Mouse (Mus musculus): ENCODE data around the gene Cp. TPM values are rescaled to one million over a fixed set of nuclear protein-coding genes. Genes with fewer than 3 reads are reported as not detected.
"Not testable (repeated sequence)": the region's sequence is repeated elsewhere in the genome, so short reads cannot be mapped to it uniquely, and the experiment has no call there.

Gene Cp
- polyA plus RNA-seq, 1 experiment from 2014 or later = 5.1 TPM

- not testable (repeated sequence) for DNase-seq (ENCODE audit: low spot score); H3K9me3 ChIP-seq (replicated peaks; ENCODE audit: control insufficient read depth, low read length); H3K9ac ChIP-seq (replicated peaks; ENCODE audit: low read length); H3K36me3 ChIP-seq (replicated peaks; ENCODE audit: control insufficient read depth, insufficient read depth, low read depth, low read length); ATAC-seq (replicated peaks; ENCODE audit: insufficient number of reproducible peaks, low FRiP score, low TSS enrichment, low read depth); H3K4me3 ChIP-seq (ENCODE audit: low read depth, low read length); H3K27ac ChIP-seq (replicated peaks; ENCODE audit: low read depth, low read length); H3K4me1 ChIP-seq (ENCODE audit: control insufficient read depth, insufficient read depth, low read length); H3K27me3 ChIP-seq (ENCODE audit: control insufficient read depth, insufficient read depth, low read length); H3K4me2 ChIP-seq (ENCODE audit: low read depth, low read length)
- 92% methylated on average over 7 of the region's 7 CpGs for WGBS
These were observed 84.6 kb downstream of the Cp start for GRCm38 (mm10) chr3:20041461-20041860.

- not testable (repeated sequence) for H3K4me3 ChIP-seq (ENCODE audit: low read depth, low read length); H3K27ac ChIP-seq (replicated peaks; ENCODE audit: low read depth, low read length); H3K36me3 ChIP-seq (replicated peaks; ENCODE audit: control insufficient read depth, insufficient read depth, low read depth, low read length); H3K9me3 ChIP-seq (replicated peaks; ENCODE audit: control insufficient read depth, low read length); H3K9ac ChIP-seq (replicated peaks; ENCODE audit: low read length); H3K4me1 ChIP-seq (ENCODE audit: control insufficient read depth, insufficient read depth, low read length); H3K4me2 ChIP-seq (ENCODE audit: low read depth, low read length); DNase-seq (ENCODE audit: low spot score); H3K27me3 ChIP-seq (ENCODE audit: control insufficient read depth, insufficient read depth, low read length); ATAC-seq (replicated peaks; ENCODE audit: insufficient number of reproducible peaks, low FRiP score, low TSS enrichment, low read depth)
- WGBS = 63% methylated on average over 3 of the region's 3 CpGs
These were observed 87.9 kb downstream of the Cp start for GRCm38 (mm10) chr3:20044736-20045135.

DNA sequence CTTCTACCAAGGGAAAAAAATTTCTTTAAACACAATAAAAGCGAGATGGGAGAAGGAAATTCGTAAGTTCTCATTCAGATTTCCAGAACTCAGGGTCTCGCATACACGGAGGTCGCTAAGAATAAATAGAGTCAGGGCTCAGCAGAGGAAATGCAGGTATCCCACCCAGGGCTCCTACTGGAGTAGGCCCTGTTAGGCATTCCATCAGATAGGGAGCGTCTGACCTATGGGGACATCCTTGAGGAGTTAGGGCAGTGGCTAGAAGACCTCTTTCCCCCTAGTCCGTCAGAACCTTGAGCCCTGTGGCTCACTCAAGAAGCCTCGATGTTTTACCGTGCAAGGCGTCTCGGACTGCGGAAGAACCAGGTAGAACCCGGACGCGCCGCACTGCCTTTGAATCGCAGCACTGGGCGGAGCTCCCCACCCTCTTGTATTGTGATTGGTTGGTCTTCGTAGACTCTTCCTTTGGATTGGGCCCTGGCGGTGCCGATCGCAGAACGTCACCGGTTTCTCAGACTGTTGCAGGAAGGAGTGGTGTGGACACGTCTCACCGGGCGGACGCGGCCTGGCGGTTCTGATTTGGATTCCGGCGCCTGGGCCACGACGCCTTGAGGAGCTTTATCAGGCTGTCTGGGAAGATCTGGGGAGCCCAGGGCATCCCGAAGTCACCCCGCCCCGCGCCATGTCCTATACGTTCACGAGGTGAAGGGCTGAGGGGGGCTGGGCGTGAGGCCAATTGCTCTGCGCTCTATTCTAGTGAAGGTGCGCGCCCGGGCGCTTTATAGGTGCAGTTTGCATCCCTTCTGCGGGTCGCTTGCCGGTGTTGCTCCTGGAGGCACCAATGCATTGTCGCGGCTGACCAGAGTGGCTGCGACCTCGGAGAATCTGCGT is 100.7 kb downstream of the Cp start, which contains the start of gene Hltf:
TSS of gene Hltf (plus strand) at position 506 of the 891 bp plus-strand sequence.
- Histone ChIP-seq H3K9ac (replicated peaks; ENCODE audit: low read length) (peak within 1 kb of the TSS; percentile 69), H3K27ac (replicated peaks; ENCODE audit: low read depth, low read length) (no peak within 1 kb of the TSS), H3K4me3 (ENCODE audit: low read depth, low read length) (peak within 1 kb of the TSS; percentile 78), H3K36me3 (replicated peaks; ENCODE audit: control insufficient read depth, insufficient read depth, low read depth, low read length) (no peaks in the 10 kb centered on the region), H3K9me3 (replicated peaks; ENCODE audit: control insufficient read depth, low read length) (no peaks in the 10 kb centered on the region), H3K4me1 (ENCODE audit: control insufficient read depth, insufficient read depth, low read length) (no peaks in the 10 kb centered on the region), H3K4me2 (ENCODE audit: low read depth, low read length) (peak within 1 kb of the TSS; percentile 51), H3K27me3 (ENCODE audit: control insufficient read depth, insufficient read depth, low read length) (no peaks in the 10 kb centered on the region)
- WGBS = under 1% methylated on average over 53 of the region's 54 CpGs
- peak; percentile 93 for DNase-seq (ENCODE audit: low spot score)
- ATAC-seq (replicated peaks; ENCODE audit: insufficient number of reproducible peaks, low FRiP score, low TSS enrichment, low read depth) = peak; percentile 100

DNA sequence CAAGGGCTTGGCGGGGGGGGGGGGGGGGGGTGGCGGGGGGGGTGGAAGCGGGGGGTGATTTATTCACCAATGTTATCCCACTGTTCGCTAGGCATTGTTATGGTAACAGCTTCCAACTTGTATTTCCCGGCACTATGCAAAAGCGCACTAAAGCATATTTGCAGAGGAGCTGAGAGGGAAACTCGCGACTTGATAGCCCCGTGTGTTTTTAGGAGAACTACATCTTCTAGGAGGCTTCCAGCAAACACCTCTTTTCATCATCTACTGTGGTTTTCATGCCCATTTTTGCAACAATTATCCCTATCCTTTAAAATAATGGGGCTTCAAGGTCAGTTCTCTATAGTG is 101.3 kb downstream of the Cp start:
- peak overlapping the region; percentile 24; the same call in 1 of the 2 replicates for H3K4me2 ChIP-seq (ENCODE audit: low read depth, low read length)
- H3K4me1 ChIP-seq (ENCODE audit: control insufficient read depth, insufficient read depth, low read length) = no peaks in the 10 kb centered on the region
- DNase-seq (ENCODE audit: low spot score) (peak; percentile 30), ATAC-seq (replicated peaks; ENCODE audit: insufficient number of reproducible peaks, low FRiP score, low TSS enrichment, low read depth) (no peak; the same call in 1 of the 2 replicates)
- peak overlapping the region; percentile 64 for H3K9ac ChIP-seq (replicated peaks; ENCODE audit: low read length)
- H3K27ac ChIP-seq (replicated peaks; ENCODE audit: low read depth, low read length) = no peak overlapping the region
- H3K36me3 ChIP-seq (replicated peaks; ENCODE audit: control insufficient read depth, insufficient read depth, low read depth, low read length) = no peaks in the 10 kb centered on the region
- H3K27me3 ChIP-seq (ENCODE audit: control insufficient read depth, insufficient read depth, low read length) = no peaks in the 10 kb centered on the region
- 0% methylated on average over 8 of the region's 9 CpGs for WGBS
- no peaks in the 10 kb centered on the region for H3K9me3 ChIP-seq (replicated peaks; ENCODE audit: control insufficient read depth, low read length)
- peak overlapping the region; percentile 78 for H3K4me3 ChIP-seq (ENCODE audit: low read depth, low read length)

Other genes with a start within 250 kb of the Cp start
- gene Hps3, start 78.3 kb downstream of the Cp start, polyA plus RNA-seq (2014; fragmentation: Nextera tagmentation; extraction: Ambion mirVana) = 11.3 and 12.1 TPM in 2 replicates
- gene Hltf, start 100.8 kb downstream of the Cp start, polyA plus RNA-seq (2014; fragmentation: Nextera tagmentation; extraction: Ambion mirVana) = 23.2 and 23.3 TPM in 2 replicates
- gene Gyg, start 198.3 kb downstream of the Cp start, polyA plus RNA-seq (2014; fragmentation: Nextera tagmentation; extraction: Ambion mirVana) = 57.5 and 60.0 TPM in 2 replicates

Measured in embryonic facial prominence, embryonic 11.5 days (tissue).